Mouse (Mus musculus) heart, embryonic 12.5 days (tissue): ENCODE results near the gene Rasa2. TPM values are rescaled to one million over a fixed set of nuclear protein-coding genes. Genes with fewer than 3 reads are reported as not detected.
"Not testable (repeated sequence)": the region's sequence is repeated elsewhere in the genome, so short reads cannot be mapped to it uniquely, and the experiment has no call there.

Experiments
- ATAC-seq: fragments of 200-750 bp; cut with Nextera tagmentation; 2 replicates; pipeline ENCODE4 v1.8.0; 2017; ENCODE audit warnings: moderate TSS enrichment, moderate library complexity; ENCODE audit not compliant: insufficient number of reproducible peaks, low FRiP score
- H3K27ac ChIP-seq: fragments of 300-500 bp; sonication (generic); 2 replicates; pipeline ENCODE4 v1.5.1; 2016; ENCODE audit warnings: mild to moderate bottlenecking, moderate library complexity; ENCODE audit not compliant: poor library complexity, severe bottlenecking
- H3K27me3 ChIP-seq: fragments of 300-500 bp; sonication (generic); replicated peaks from 2 replicates; pipeline ENCODE4 v1.6.1; 2016; ENCODE audit warnings: mild to moderate bottlenecking, moderate library complexity
- H3K36me3 ChIP-seq: fragments of 300-500 bp; sonication (generic); 2 replicates; pipeline ENCODE4 v1.6.1; 2016; ENCODE audit warnings: mild to moderate bottlenecking, moderate library complexity
- H3K4me1 ChIP-seq: fragments of 300-500 bp; sonication (generic); replicated peaks from 2 replicates; pipeline ENCODE4 v1.6.1; 2016; ENCODE audit warnings: mild to moderate bottlenecking
- H3K4me2 ChIP-seq: fragments of 300-500 bp; sonication (generic); 2 replicates; pipeline ENCODE4 v1.6.1; 2016; ENCODE audit warnings: mild to moderate bottlenecking, moderate library complexity
- H3K4me3 ChIP-seq: fragments of 300-500 bp; sonication (generic); 2 replicates; pipeline ENCODE4 v1.5.1; 2016; ENCODE audit warnings: mild to moderate bottlenecking
- H3K9ac ChIP-seq: fragments of 300-500 bp; sonication (generic); 2 replicates; pipeline ENCODE4 v1.6.1; 2016; ENCODE audit warnings: mild to moderate bottlenecking, moderate library complexity
- H3K9me3 ChIP-seq: fragments of 300-500 bp; sonication (generic); replicated peaks from 2 replicates; pipeline ENCODE4 v1.6.1; 2016; ENCODE audit warnings: mild to moderate bottlenecking, moderate library complexity
- WGBS: fragments of 180-500 bp; shearing (Covaris S2); methylation state at CpG from one replicate; pipeline ENCODE4 v1.1.7; 2016; 5-methylcytosine and 5-hydroxymethylcytosine counted together
- polyA plus RNA-seq: library from polyadenylated mRNA; unstranded; fragments of >200 nt; fragmentation: Nextera tagmentation; extraction: Ambion mirVana; gene quantifications from 2 replicates; pipeline ENCODE4 v1.2.1, GENCODE M21; 2016

Gene Rasa2
- polyA plus RNA-seq, 1 experiment from 2014 or later, result 17.6 TPM

- H3K27me3 ChIP-seq, result no peaks in the 10 kb centered on the region
- 53% methylated on average over 10 of the region's 10 CpGs for WGBS
These were observed 92.5 kb downstream of the Rasa2 start for GRCm38 (mm10) chr9:96538916-96539315.

GRCm38 (mm10) chr9:96537615-96537919 lies 93.8 kb downstream of the Rasa2 start:
- peak overlapping the region; percentile 78 for H3K4me2 ChIP-seq

More at GRCm38 (mm10) chr9:96538916-96539315, 92.5 kb downstream of the Rasa2 start:
- no peak for ATAC-seq
- no peak overlapping the region for H3K4me2 ChIP-seq
- H3K4me3 ChIP-seq, result no peak overlapping the region
- peaks cover 17% of the 10 kb centered on the region for H3K36me3 ChIP-seq
- peaks cover 15% of the 10 kb centered on the region for H3K4me1 ChIP-seq
- H3K9ac ChIP-seq, result no peak overlapping the region
- H3K9me3 ChIP-seq, result no peaks in the 10 kb centered on the region
- no peak overlapping the region for H3K27ac ChIP-seq

GRCm38 (mm10) chr9:96536895-96537614 lies 94.4 kb downstream of the Rasa2 start:
- peaks cover 9% of the 10 kb centered on the region for H3K36me3 ChIP-seq
- WGBS, result 19% methylated on average over 37 of the region's 37 CpGs
- H3K4me2 ChIP-seq, result peak overlapping the region; percentile 78
- no peaks in the 10 kb centered on the region for H3K27me3 ChIP-seq
- peak; percentile 86 for ATAC-seq
- peak overlapping the region; percentile 8; the same call in 1 of the 2 replicates for H3K27ac ChIP-seq
- no peaks in the 10 kb centered on the region for H3K9me3 ChIP-seq
- peak overlapping the region; percentile 51 for H3K4me3 ChIP-seq
- H3K4me1 ChIP-seq, result peaks cover 15% of the 10 kb centered on the region
- peak overlapping the region; percentile 74 for H3K9ac ChIP-seq

More at GRCm38 (mm10) chr9:96537615-96537919, 93.8 kb downstream of the Rasa2 start:
- Histone ChIP-seq H3K27me3 (no peaks in the 10 kb centered on the region), H3K9ac (no peak overlapping the region), H3K4me3 (no peak overlapping the region), H3K27ac (peak overlapping the region; percentile 8; the same call in 1 of the 2 replicates), H3K4me1 (peaks cover 15% of the 10 kb centered on the region), H3K9me3 (no peaks in the 10 kb centered on the region), H3K36me3 (peaks cover 11% of the 10 kb centered on the region)
- no peak for ATAC-seq
- WGBS, result 90% methylated on average over 6 of the region's 6 CpGs

GRCm38 (mm10) chr9:96536093-96536492 lies 95.3 kb downstream of the Rasa2 start:
- H3K9ac ChIP-seq, H3K27me3 ChIP-seq, H3K4me2 ChIP-seq, H3K36me3 ChIP-seq, H3K27ac ChIP-seq, H3K4me3 ChIP-seq, H3K9me3 ChIP-seq: not testable (repeated sequence)
- peaks cover 15% of the 10 kb centered on the region for H3K4me1 ChIP-seq
- WGBS, result 83% methylated on average over 4 of the region's 4 CpGs
- ATAC-seq, result 0 out of 2 replicates have a peak, but pooled peaks have one; percentile 7

- Histone ChIP-seq H3K9me3 (no peaks in the 10 kb centered on the region), H3K27ac (no peak overlapping the region), H3K9ac (no peak overlapping the region), H3K36me3 (no peaks in the 10 kb centered on the region), H3K4me2 (no peak overlapping the region), H3K4me1 (peaks cover 15% of the 10 kb centered on the region), H3K4me3 (no peak overlapping the region), H3K27me3 (no peaks in the 10 kb centered on the region)
- ATAC-seq, result no peak
- WGBS, result 83% methylated on average over 6 of the region's 6 CpGs
These were observed 96.0 kb downstream of the Rasa2 start for GRCm38 (mm10) chr9:96535431-96535830.

GRCm38 (mm10) chr9:96534256-96534655 lies 97.2 kb downstream of the Rasa2 start:
- H3K9ac ChIP-seq, result no peak overlapping the region
- H3K4me1 ChIP-seq, result peaks cover 15% of the 10 kb centered on the region
- no peaks in the 10 kb centered on the region for H3K27me3 ChIP-seq
- ATAC-seq, result no peak
- H3K36me3 ChIP-seq, result no peaks in the 10 kb centered on the region
- no peak overlapping the region for H3K4me3 ChIP-seq
- no peak overlapping the region for H3K27ac ChIP-seq
- WGBS, result 83% methylated on average over 4 of the region's 4 CpGs
- H3K9me3 ChIP-seq, result no peaks in the 10 kb centered on the region
- no peak overlapping the region for H3K4me2 ChIP-seq

- H3K27me3 ChIP-seq, result no peaks in the 10 kb centered on the region
- H3K36me3 ChIP-seq, result no peaks in the 10 kb centered on the region
- WGBS, result 74% methylated on average over 6 of the region's 6 CpGs
- H3K4me1 ChIP-seq, result peaks cover 12% of the 10 kb centered on the region
- no peak overlapping the region for H3K27ac ChIP-seq
- H3K4me3 ChIP-seq, result no peak overlapping the region
- H3K4me2 ChIP-seq, result no peak overlapping the region
- ATAC-seq, result no peak
- no peak overlapping the region for H3K9ac ChIP-seq
- no peaks in the 10 kb centered on the region for H3K9me3 ChIP-seq
These were observed 97.9 kb downstream of the Rasa2 start for GRCm38 (mm10) chr9:96533476-96533875.

- H3K27ac ChIP-seq, result no peak overlapping the region
- no peak overlapping the region for H3K4me2 ChIP-seq
- 67% methylated on average over 4 of the region's 4 CpGs for WGBS
- H3K4me3 ChIP-seq, result no peak overlapping the region
- H3K9me3 ChIP-seq, result no peaks in the 10 kb centered on the region
- ATAC-seq, result no peak
- no peaks in the 10 kb centered on the region for H3K36me3 ChIP-seq
- H3K9ac ChIP-seq, result no peak overlapping the region
- no peaks in the 10 kb centered on the region for H3K27me3 ChIP-seq
- peaks cover 11% of the 10 kb centered on the region for H3K4me1 ChIP-seq
These were observed 98.9 kb downstream of the Rasa2 start for GRCm38 (mm10) chr9:96532531-96532930.

- H3K4me2 ChIP-seq, result no peak overlapping the region
- H3K27ac ChIP-seq, result no peak overlapping the region
- no peak overlapping the region for H3K4me3 ChIP-seq
These were observed 100.7 kb downstream of the Rasa2 start for GRCm38 (mm10) chr9:96530674-96531081.

GRCm38 (mm10) chr9:96529961-96530673 lies 101.3 kb downstream of the Rasa2 start:
- no peak overlapping the region for H3K4me2 ChIP-seq
- H3K9ac ChIP-seq, result no peak overlapping the region
- no peak overlapping the region for H3K27ac ChIP-seq
- 71% methylated on average over 10 of the region's 10 CpGs for WGBS
- no peak for ATAC-seq
- H3K36me3 ChIP-seq, result no peaks in the 10 kb centered on the region
- H3K4me1 ChIP-seq, result no peaks in the 10 kb centered on the region
- no peaks in the 10 kb centered on the region for H3K27me3 ChIP-seq
- H3K9me3 ChIP-seq, result no peaks in the 10 kb centered on the region
- no peak overlapping the region for H3K4me3 ChIP-seq

More at GRCm38 (mm10) chr9:96530674-96531081, 100.7 kb downstream of the Rasa2 start:
- no peak overlapping the region for H3K9ac ChIP-seq
- no peaks in the 10 kb centered on the region for H3K27me3 ChIP-seq
- no peak for ATAC-seq
- H3K4me1 ChIP-seq, result no peaks in the 10 kb centered on the region
- no peaks in the 10 kb centered on the region for H3K36me3 ChIP-seq
- H3K9me3 ChIP-seq, result no peaks in the 10 kb centered on the region
- WGBS, result 76% methylated on average over 11 of the region's 11 CpGs

- H3K4me2 ChIP-seq, result no peak overlapping the region
- no peaks in the 10 kb centered on the region for H3K4me1 ChIP-seq
- no peak overlapping the region for H3K4me3 ChIP-seq
- ATAC-seq, result no peak
- no peaks in the 10 kb centered on the region for H3K27me3 ChIP-seq
- no peaks in the 10 kb centered on the region for H3K36me3 ChIP-seq
- 57% methylated on average over 4 of the region's 4 CpGs for WGBS
- no peak overlapping the region for H3K9ac ChIP-seq
- no peaks in the 10 kb centered on the region for H3K9me3 ChIP-seq
- no peak overlapping the region for H3K27ac ChIP-seq
These were observed 105.4 kb downstream of the Rasa2 start for GRCm38 (mm10) chr9:96526011-96526410.
